Mouse (Mus musculus) megakaryocyte progenitor cell, adult 5-6 weeks (primary cell): ENCODE measurements around the gene Map7. TPM values are rescaled to one million over a fixed set of nuclear protein-coding genes. Genes with fewer than 3 reads are reported as not detected.

Source experiments
- ATAC-seq: replicated peaks from 2 replicates; pipeline ENCODE4 v1.8.0; 2016; ENCODE audit warnings: mild to moderate bottlenecking, moderate TSS enrichment, inconsistent platforms; ENCODE audit not compliant: poor library complexity
- total RNA-seq, 2 experiments: library from RNA; stranded (forward) in 1 of 2; stranded (reverse) in 1 of 2; fragments of 157-497, 149-512 nt in 1 of 2; fragments of 200-1000 nt in 1 of 2; gene quantifications; 2 replicates each; pipeline versions ENCODE4 v1.2.3 to v1.2.4; 2015 to 2017

Map7 gene
- total RNA-seq, 2 experiments from 2014 or later: 12.5 to 20.1 TPM

DNA sequence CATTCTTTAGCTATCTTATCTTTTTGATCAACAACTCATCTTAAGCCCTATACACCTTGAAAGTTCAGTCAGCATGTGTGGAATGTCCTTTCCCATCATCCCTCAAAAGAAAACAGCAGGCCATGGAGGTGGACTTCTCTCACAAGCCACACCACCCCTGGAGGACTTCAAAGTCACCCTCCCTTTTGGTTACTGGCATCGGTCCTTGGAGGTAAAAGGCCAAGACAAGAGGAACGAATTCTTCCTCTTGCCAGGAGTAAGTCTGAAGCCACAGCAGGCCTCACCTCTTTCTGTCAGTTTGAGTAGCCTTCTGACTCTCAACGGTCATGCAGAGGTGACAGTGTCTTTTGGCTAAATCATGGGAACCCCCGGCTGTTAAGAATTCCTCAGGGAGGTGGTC is 36.1 kb downstream of the Map7 start:
- no peak for ATAC-seq

DNA sequence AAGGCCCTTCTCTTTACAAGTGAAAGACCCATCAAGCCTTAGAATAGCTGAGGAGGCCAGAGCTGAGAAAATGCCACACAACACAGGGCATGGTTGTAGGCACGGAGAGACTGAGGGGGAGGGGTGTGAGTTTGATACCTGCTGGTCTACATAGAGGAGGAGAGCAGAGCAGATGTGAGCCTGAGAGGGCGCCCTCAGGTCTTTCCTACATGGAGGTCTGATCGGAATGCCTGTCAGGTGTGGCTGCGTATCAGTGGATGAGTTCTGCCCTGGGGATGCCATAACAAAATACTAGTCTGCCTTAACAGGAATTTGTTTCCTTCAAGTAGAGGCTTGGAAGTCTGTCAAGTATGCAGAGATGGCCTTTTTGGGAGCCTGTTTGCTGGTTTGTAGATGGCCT is 37.0 kb downstream of the Map7 start:
- ATAC-seq: no peak

DNA sequence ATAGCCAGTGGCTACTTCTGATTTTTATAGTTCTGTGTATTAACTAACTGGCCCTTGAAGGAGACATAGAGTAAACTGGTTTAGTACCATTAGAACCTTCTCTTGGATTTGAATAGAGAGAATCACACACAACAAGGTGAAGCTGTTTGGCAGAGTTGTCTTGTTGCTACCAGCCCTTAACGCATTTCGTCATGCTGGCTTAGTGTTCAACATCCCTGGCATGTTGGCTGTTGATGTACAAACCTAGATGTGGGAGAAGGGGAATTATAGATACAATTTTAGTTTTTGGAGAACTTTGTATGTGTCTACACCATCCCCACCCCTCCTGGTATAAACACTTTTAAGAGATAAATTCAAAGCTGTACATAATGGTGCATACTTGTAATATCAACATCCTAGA is 37.5 kb downstream of the Map7 start:
- ATAC-seq: no peak

DNA sequence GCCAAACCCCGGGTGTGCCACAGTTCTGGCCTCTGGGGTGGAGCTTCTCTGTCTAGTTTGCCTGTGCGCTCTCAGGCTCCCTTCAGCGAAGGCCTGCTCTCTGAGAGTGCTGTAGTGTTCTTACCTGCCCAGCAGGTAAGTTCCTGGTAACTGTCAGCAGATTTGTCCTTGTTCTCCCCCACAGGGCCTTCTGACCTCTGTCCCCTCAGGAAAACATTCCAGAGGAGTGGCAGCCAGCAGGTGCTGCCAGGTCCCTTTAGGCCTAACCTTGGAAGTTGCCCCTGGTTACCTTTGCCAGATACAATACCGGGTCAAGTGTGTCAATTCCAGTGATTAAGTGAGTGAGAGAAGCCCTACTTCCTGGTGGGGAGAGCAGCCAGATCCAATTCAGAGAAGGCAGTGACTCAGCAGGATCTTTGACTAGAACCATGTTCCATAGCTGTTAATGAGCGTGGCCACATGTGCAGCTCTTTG is 38.6 kb downstream of the Map7 start:
- peak; percentile 11; the same call in 1 of the 2 replicates for ATAC-seq

DNA sequence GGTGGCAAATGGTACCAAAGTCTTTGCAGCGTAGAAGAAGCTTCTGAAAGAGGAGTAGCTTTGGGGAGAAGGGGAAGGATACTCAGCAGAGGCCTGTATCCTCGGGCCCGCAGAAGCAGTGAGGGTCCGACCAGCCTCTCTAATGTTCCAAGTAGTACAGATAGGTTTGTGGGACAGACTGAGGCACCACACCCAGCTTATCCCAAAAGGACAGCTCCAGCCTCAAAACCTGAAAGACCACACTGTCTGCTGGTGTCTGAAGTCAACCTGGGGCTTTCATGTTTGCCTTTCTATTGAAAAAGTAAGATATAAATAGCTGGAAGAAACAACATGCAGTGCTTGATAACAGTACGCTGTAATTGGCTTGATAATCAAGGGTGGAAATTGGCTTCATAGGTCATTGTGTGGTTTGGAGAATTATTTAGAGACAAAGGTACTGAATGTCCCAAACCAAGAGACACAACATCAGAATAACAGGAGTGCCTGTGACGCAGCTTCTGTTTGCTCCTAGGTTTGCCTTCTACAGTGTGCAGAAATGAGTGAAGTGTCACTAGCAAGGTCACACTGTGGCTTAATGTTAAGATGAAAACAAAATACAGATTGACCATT is 42.0 kb downstream of the Map7 start:
- peak; percentile 76 for ATAC-seq

DNA sequence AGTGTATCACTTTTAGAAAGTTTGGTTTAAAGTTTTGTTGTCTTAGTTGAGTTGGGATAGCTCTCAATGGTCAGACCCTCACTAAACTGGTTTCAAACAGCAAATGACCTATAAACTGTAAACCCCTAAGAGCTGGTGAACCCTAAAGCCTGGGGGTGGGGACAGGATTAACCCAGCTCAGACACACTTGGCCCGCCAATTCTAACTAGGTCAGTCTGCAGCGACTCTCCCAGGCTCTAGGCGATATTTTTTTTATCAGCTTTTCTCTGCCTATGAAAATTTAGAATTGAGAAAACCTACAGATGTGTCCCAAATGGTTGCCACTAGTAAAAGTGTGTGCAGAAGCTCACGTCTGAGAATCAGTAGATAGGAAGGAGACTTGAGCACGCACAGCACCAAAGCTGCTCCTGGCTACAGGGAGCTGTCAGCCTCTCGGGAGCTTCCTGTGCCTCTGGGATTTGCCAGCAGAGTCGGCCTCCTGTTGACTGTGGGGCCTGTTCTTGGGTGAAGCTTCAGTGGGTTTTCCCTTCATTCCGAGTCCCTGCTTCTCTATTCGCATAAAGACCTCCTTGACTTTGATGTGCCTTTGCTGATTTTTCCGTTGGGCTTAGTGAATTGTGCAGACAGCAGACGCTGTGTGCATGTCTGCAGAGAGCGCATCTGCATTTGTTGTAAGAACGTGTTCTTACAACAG is 46.7 kb downstream of the Map7 start:
- ATAC-seq: no peak

DNA sequence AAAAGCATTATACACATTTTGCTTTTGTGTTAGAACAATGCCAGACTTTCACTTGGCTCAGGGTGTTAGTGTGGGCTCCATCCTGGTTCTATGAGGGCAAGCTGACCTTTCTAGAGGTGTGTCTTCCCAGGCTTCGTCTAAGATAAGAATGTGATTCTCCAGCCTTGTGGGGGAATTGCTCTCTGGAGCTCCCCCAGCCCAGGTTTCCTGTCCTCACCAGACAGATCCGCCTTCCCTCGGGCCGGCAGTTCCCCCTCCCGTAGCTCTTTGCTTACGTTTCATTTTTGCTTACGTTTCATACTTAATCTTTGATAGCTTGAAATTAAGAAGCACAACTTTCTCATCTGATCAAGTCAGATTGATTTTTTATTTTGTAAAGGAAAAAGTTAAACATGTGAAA is 48.8 kb downstream of the Map7 start:
- peak; percentile 23; the same call in 1 of the 2 replicates for ATAC-seq

DNA sequence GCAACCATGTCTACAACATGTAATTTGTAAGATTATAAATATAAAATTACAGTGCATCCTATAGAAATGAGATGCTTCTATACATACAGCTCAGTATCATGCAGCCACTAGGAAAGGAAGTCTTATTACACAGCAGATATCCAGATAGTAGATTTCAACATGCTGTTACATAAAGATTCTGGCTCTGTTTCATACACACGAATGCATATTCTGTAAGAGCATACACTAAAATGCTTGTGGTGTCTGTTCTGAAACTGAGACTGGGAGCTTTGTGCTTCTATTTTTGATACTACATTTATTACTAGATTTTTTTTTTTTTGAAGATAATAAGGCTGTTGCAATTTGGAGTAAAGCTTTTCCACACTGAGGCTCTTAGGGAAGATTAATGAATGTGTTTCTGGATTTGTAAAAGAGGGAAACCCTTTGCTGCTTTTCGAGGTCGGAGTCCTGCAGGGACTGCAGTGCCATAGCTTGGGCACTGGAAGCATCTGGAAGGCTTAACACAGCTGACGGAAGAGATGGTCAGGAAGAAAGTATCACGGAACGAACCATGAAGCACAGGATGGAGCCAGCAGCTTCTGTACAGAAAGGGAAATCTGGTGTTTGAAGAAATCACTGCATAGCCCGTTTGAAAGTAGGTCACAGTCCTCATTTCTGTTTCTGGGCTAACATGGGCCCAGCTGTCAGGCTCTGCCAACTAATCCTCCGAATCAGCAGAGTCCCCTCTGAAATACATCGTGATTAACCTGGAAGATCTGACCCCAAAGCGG is 50.9 kb downstream of the Map7 start:
- no peak for ATAC-seq

DNA sequence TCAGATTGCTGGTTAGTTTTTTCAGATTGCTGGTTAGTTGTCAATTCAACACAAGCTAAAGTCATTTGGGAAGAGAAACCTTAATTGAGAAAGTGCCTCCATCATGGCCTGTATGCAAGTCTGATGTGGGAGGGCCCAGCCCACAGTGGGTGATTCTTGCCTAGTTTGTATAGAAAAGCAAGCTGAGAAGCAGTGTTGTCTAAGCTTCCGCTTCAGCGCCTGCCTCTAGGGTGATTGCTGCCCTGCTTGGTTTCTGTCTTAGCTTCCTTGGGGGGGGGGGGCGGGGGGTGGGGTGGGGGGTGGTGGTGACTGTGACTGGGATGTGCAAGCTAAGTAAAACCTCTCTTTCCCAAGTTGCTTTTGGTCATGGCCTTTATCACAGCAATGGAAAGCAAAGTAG is 53.0 kb downstream of the Map7 start:
- no peak for ATAC-seq

DNA sequence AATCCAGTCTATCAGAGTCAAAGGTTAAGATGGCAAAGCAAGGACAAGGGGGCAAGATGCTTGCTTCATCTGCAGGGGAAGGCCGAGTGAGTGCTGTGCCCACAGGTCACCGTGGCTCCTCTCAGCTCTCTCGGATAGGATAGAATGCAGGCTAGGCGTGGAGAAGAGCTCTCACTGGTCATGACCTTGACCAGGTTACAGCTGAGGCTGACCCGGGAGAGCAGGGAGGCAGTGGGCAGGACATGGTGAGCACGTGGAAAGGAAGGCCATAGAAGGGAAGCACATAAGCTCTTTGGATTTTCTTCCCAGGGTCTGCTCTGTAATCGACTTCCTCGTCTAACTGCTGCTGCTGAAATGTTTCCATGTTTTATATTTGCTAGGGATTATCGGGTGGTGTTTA is 53.9 kb downstream of the Map7 start:
- no peak for ATAC-seq

DNA sequence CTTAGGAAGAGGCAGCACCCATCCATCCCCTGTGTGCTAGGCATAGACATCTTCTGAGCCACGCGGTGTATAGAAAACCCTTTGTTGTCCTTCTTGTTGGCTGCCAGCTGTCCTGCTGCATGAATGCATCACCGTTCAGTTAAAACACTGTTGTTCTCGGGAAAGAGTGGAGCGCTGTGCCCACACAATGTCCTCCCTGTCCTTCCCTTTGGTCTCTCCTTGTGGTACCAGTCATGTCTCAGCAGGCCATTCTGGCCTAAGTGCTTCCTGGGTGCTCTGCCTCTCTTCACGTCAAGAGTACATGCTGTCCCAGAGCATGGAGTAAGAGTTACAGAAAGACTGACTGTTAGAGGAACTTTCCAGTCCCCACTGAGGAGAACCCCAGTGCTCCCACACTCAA is 54.5 kb downstream of the Map7 start:
- ATAC-seq: no peak

DNA sequence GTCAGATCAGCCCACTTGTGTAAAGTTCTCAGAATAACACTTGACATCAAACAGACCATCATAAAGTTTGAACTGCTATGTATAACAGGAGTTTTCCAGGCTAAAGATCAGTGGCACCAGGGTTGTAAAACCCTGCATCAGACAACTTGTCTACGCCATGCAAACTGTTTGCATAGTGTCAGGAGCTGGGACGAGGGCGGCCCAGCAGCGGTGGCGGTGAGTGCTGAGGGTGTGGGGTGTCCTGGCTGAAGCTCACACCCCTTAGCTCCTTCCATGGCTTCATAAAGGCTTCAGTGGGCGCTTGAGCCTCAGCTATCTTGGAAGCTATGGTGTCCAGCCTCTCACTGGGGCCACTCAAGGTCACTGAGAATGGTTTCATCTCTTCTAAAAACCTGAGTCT is 55.2 kb downstream of the Map7 start:
- no peak for ATAC-seq

DNA sequence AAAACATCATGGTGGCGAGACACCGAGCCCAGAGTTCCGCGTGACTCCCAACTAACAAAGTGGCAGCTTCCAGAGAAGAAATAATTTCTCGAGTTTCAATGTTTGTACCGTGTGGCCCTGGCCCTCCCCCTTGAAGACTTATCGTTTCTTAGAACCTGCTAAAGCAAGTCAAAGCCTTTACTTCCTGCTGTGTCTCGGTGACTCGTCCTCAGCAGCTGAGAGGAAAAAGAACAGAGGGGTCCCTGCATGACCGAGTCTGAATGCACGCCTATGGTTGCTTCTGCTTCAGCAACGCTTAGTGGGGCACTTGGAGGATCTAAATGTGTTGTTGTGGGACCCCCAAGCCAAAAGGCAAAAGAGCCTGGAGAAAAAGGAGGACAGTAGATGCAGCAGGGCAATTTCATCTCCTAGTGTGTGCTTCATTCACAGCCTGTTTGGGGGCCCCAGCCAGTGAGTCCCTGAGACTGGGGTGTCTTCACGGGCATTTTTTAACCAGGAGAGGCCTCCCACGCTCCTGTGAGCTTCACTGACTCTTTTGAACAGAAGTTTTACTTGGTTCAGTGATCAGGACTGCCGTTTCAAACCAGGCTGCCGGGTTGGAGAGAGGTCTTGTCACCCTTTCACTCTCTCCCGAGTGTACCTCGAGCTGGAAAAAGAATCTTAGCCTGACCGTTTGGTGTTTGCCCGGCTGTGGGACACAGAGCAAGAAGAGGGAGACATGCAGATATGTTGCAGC is 56.6 kb downstream of the Map7 start:
- ATAC-seq: peak; percentile 73

DNA sequence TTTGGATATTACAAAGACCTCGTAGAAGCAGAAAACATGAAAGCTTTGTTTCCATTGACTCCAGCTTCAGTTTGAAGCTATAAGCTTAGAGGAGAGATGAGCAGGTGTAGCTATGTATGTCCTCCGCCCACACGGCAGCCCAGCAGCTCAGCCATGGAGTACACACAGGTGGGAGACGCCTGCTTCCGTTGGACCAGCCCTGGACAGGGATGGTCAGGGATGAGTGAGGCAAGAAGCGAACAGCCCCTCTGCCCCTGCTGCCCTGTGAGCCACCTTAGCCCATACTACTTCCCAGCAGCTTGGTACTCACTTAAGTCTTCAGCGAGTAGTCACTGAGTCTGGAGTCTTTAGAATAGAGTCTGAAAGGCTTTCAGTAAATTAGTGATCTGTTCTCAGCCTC is 58.7 kb downstream of the Map7 start:
- no peak for ATAC-seq

DNA sequence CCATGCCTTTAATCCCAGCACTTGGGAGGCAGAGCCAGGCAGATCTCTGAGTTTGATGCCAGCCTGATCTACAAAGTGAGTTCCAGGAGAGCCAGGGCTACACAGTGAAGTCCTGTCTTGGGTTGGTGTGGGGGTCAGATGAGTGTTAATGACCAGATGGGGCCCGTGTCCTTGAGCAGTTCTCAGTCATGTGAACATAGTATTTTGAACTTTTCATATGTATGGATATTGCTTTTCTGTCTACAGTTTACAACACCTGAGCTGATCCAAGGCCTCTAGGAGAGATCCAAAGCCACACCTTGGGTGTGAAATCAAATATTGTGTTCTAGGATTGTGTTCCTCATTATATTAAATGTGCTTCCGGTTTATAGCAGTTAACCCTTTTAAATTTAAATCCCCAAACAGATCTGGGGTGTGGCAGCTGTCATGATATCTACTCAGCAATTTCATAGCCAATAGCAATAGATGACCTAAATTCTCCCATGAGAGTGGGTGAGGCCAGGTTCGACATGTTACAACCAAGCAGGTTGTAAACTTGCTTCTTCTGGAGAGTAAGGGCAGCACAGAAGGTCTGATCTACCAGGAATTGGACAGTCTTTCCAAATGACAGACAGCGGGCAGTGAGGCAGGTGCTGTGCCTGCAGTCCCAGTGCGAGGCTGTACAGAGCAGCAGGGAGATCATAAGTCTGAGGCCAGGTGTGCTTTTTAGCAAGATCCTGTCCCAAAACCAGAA is 61.5 kb downstream of the Map7 start:
- no peak for ATAC-seq

DNA sequence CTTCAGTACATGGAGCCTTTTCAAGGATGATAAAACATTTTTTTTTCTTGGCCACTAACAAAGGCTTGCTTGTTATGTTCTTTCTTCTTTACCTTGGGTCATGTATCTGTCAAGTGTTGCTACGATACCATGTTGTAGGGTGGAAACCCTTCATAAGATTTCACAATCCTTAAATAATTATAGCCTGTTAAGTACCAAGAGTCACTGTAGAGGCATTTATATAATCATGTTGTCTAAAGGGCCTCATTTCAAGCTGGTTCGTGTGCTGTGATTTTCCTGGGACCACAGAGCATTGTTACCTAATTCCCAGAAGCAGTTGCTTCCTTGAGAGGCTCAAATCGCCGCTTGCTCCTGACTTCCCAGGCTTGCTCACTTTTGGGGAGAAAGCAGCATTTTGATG is 66.1 kb downstream of the Map7 start:
- no peak for ATAC-seq

DNA sequence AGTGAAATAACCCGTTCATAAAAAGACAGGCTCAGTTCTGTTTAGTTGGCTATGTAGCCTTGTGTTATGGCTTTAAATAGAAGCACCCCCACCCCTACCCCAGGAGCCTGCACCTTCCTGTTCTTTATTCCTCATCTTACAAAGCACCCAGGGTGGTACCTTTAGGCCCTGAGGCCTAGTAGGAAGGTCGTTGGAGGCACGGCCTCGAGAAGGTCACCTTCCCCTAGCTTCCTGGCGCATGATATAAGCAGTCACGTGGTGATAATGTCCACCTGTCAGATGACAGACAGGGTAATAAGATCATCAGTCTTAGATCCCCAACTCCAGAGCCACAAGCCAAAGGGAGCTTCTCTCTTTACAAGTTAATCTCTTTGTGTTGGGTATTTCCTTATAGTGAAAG is 68.7 kb downstream of the Map7 start:
- ATAC-seq: no peak

DNA sequence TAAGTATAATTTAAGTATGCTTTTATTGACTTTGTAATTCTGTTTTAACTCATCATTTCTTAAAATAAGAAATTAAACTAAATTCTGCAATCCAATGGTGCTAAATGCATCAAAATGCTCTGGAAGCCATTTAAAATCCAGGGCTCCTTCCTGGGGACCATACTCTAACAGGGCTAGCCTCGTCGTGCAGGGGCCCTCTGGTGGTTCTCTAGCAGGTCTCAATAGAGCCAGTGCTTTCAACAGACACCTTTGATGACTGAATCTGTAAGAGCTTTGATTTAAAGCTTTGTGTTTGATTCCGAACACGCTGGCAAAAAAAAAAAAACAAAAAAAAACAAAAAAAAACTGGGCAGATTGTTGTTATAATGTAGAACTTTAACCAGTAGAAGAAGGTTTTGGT is 70.6 kb downstream of the Map7 start:
- ATAC-seq: no peak

DNA sequence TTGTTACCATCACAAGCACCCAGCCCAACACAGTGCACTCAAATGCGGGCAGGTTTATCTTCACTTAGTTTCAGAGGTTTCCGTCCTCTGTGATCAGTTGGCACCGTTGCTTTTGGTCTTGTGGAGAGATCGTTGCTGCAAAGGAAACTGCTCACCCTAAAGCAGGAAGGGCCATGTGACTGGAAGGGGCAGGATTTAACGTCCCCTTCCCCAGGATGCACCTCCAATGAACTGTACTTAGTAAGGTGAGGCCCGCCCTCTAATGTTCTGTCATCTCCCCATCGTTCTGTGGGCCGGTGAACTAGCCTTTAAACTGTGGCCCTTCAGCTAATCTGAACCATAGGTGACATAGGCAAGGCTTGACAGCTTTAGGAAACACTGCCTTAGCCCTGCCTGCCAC is 71.3 kb downstream of the Map7 start:
- ATAC-seq: peak; percentile 71

DNA sequence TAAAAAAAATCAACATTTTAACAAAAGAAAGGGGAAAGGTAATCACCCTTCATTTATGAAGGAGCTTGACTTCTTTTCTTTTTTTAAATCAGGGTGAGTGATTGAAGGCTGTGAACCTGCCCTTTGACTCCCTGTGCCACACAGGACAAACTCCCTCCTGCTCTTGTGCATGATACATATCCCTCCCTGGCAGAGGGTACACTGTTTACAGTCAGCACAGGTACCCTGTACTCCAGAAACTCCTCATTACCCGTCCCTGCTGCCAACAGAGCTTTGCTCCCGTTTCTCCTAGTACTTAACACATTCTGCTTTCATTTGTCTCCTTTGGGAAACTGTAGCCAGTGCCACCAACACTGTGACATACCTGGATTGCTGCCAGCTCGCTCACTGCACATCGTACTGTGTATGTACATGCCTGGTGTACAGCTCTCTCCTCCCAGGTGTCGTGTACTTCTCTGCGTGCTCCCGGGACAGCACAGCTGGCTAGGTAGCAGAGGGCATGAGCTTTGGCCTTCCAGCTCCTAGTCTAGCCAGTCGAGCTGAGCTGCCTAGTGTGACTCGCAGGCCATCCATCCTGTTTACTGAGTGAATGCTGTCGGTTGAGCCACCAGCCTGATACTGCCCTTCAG is 72.3 kb downstream of the Map7 start:
- ATAC-seq: no peak
